Mouse (Mus musculus): Measurements from ENCODE around the gene Ntng2. TPM values are rescaled to one million over a fixed set of nuclear protein-coding genes. Genes with fewer than 3 reads are reported as not detected.

Ntng2 gene
- total RNA-seq, 2 experiments from 2014 or later = 16.2 to 24.2 TPM

DNA sequence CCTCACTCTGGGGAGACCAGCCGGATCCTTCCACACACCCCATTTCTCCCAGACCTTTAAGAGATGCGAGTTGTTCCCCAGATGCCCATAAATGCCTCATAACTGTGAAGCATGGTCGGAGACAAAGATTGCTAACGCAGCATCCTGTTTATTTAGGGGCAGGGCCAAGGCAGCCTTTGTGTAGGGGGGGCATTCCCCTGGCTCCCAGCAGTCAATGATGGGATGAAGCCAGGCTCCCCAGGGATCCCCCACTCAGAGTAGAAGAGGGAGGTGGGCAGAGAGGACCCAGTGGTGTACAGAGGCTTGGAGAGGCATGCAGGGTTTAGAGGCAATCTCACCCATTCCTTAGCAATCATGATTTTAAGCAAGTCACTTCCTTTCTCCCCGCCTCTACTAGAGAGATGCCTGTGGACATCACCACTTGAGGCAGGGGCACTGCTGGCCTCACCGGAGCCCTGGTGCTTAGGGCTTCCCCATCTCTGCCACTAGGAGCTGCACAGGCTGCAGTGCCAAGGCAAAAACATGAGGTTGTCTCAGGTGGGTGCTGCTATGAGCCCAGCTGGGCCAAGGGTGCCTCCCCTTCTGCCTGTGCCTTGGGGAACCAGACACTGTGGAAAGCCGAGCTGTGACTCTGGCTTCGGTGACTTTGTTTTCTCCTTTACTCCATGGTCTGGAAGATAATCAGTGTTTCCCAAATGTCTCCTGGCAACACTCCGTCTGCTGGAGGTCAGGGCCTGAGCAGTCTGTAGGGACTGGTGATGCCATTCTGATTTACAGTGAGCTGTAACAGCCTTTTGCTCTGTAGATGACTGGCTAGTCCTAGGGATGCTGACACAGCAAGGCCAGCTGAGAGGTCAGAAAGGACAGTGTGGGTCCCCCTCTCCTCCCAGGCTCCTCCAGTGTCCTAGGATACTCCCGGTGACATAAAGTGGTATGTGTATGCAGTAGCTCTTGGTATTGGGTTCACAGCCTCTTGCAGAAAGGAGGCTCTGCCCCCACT is 61.3 kb downstream of the Ntng2 start:
- no peak for DNase-seq

DNA sequence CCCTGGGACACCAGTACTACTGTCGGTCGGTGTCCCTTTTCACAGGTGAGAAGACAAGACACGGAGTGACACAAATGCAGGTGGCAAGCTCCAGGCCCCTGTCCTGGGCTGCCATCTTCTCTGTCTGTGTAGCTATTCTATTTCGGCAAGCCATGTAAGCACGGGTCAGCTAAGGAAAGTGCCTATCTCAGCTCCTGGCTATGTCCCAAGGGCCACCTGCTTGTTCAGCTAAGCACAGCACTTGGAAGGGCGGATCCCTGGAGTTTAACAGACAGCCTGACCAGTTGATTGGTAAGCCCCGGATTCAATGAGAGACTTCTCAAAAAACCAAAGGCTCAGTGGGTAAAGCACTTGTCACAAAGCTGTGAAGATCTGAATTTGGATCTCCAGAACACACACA is 62.4 kb downstream of the Ntng2 start:
- no peak for DNase-seq

DNA sequence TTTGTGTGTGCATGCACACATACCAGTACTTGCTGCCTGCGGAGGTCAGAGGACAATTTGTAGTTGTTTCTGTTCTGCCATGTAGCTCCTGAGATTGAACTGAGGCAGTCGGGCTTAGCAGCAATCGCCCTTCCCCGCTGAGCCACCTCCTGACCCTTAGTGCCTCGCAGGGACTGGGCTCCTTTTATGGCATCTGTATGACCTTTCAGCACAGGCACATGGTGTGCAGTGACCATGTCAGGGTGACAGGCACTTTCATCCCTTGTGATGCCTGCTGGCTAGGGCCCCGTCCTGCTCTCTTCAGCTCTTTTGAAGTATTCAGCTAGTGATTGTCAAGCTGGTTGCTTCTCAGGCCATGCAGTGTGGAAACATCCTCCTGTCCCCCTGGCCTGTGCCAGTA is 66.6 kb downstream of the Ntng2 start:
- no peak for DNase-seq

DNA sequence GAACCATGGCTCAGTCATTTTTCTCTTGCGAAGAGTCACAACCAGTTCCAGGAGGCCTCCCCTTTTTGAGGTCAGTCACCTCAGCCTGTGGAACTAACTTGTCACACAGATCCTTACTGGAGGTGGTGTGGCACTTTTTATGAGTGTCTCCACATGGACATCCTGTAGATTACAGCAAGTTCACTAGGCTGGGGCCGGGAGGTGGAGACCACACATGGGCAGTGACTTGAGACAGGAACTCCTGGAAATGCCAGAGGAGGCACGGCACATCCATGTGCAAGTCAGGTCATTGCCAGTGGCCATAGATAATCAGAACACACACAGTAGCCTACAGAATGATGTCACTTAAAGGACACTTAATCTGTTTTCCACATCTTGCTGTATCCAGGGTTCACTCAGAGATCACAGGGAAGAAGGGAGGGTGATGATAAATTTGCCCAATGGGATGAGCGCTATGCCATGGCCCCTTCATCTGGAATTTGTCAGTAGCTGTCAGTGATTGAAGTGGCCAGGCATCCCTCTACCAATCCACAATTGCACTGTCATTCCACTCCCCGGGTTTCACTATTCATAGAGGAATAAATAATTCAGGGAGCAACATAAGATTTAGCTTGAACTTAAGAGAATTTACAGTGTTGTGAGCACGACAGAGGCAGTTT is 69.4 kb downstream of the Ntng2 start:
- no peak for DNase-seq

DNA sequence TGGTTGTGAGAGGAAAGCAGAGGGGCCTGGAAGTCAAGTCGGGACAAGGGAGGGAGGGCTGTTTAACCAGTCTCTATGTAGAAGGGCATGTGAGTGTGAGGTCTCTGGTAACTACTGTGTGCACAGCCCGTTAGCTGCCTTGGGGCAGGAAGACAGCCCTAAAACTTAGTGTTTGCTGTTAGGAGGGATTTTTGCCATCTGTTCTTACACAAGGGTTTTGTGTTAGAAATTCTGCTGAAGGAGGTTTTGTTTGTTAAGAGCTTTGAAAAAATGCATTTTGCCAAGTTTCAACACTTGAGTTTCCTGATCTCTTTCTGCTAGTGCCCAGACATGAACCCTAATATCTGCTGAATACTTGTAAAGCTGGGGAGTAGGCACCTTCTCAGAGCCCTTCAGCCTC is 71.7 kb downstream of the Ntng2 start:
- no peak for DNase-seq

DNA sequence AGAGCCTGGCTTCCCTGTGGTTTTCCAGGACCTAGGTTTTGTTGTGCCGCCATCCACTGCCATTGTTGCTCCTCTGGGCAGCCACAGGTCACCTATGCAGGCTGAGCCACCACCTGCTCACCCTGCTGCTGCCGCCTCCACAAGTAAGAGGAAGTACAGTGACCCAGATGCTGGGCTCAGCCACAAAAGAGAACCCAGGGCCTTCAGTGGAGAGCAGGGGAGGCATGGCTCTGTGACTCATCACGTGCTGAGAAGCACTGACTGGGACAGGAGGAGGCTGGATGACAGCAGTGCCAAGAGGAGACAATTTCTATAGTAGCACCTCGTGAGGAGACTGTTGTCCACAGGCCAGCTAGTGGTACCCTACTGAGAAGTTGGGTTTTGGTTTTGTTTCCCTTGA is 73.0 kb downstream of the Ntng2 start:
- no peak for DNase-seq

DNA sequence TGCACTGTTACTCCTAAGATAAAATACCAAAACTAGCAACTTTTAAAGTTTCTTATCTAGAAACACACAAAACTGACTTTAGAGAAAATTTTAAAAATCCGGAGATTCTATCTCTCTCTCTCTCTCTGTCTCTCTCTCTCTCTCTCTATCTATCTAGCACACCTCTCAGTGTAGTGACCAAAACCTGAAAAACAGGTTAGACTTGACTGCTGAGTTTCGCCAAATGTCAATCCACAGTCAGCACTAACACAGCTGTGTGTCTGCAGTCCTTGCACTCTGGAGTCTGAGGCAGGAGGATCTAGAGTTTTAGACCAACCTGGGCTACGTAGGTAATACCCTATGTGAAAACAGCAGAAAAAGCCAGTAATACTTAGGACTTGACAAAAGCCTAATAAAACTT is 77.9 kb downstream of the Ntng2 start:
- no peak for DNase-seq

DNA sequence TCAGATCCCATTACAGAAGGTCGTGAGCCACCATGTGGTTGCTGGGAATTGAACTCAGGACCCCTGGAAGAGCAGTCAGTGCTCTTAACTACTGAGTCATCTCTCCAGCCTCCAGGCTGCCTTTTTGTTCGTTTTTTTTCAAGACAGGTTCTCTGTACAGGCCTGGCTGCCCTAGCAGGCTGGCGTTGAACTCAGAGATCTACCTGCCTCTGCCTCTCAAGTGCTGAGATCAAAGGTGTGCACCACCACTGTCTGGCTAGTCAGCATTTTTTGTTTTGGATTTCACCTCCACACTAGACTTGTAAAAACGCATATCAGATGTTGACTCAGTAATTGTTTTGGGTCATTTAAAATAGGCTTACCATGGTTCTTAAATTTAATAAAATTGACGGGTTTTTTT is 84.7 kb downstream of the Ntng2 start:
- no peak for DNase-seq

DNA sequence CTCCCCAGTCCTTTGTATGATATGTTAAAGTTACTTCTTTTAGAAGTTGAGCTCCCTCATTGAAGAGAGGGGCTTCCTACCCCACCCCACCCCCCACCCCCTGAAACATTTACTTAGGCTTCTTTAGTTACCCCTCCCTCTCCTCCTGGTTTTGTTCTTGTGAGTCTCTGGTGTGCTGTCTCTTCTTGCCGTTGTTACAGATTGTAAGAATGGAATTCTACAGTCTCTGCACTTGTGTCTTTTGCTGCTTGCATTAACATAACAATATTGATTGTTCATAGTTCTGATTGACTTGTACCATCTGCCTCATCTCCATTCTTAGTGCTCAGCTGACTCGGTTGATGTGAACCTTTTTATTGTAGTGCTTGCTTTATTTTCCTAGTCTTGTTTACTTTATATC is 100.9 kb downstream of the Ntng2 start:
- no peak for DNase-seq

Other genes with a start within 250 kb of the Ntng2 start
- gene Cfap77, start 197.9 kb downstream of the Ntng2 start, total RNA-seq (2021) = under 1 TPM; 0.42 to 0.66 TPM
- gene Ttf1, start 192.7 kb downstream of the Ntng2 start, total RNA-seq (2021) = 10 to 100 TPM in 1 of 2 experiments, 1 to 10 TPM in 1; 9.8 to 13.3 TPM
- 10 to 100 TPM; 32.9 to 36.0 TPM for gene Setx, start 128.8 kb downstream of the Ntng2 start, total RNA-seq (2021)
- gene Med27, start 93.8 kb upstream of the Ntng2 start, total RNA-seq (2021) = 10 to 100 TPM; 18.6 to 21.7 TPM

Measured in adrenal gland, postnatal 10 days (tissue).